ENCODE assay signal across 16 mouse cellular contexts in genomic region chr3:139796685-139797084, GRCm38 (mm10).
DNase-seq lines count a peak whose midpoint lies in the region; ATAC-seq and TF ChIP-seq lines count a peak whose summit lies in the region.
"Had no signal": no experiment of that assay in that cellular context is flagged by ENCODE, and none has a peak within 500 bp of the region (broad histone marks: within the 10 kb centered on the region; RNA-seq: fewer than 3 reads in every experiment).

No protein-coding gene starts in this region.

- peak; percentile 67 for DNase-seq in forebrain, embryonic 14.5 days (ENCODE audit: low spot score)
- no peak for DNase-seq in forebrain, postnatal 0 days
- no peak for DNase-seq in forebrain, embryonic 11.5 days (ENCODE audit: low spot score)
- DNase-seq in brain, embryonic 14.5 days (ENCODE audit: low read depth), result peak; percentile 82
- DNase-seq: adrenal gland, adult 2 months; adrenal gland, postnatal 10 days; adrenal gland, postnatal 25 days; cerebellum, adult 11-12 months; cerebellum, adult 2 months; cerebellum, adult 9-10 months; cerebellum, postnatal 10 days; cerebellum, postnatal 25 days had no signal

- 0 out of 2 replicates have a peak, but pooled peaks cover 4% of the 10 kb centered on the region for H3K4me1 ChIP-seq in forebrain, embryonic 14.5 days (ENCODE audit: control insufficient read depth, insufficient read depth, low read length)
- no peaks in the 10 kb centered on the region for H3K4me1 ChIP-seq in forebrain, postnatal 0 days (ENCODE audit: insufficient read depth)
- no peaks in the 10 kb centered on the region; the same call in 1 of the 2 replicates for H3K4me1 ChIP-seq in forebrain, embryonic 16.5 days (replicated peaks; ENCODE audit: control insufficient read depth, insufficient read depth, low read length)
- no peaks in the 10 kb centered on the region for H3K4me1 ChIP-seq in forebrain, embryonic 11.5 days (replicated peaks; ENCODE audit: control insufficient read depth, insufficient read depth, low read length)
- H3K4me1 ChIP-seq in neural tube, embryonic 15.5 days, result no peaks in the 10 kb centered on the region
- H3K4me1 ChIP-seq: embryonic facial prominence, embryonic 10.5 days; embryonic facial prominence, embryonic 12.5 days had no signal

- H3K4me2 ChIP-seq in forebrain, embryonic 14.5 days (ENCODE audit: low read length), result no peak overlapping the region
- H3K4me2 ChIP-seq in forebrain, postnatal 0 days (ENCODE audit: low read depth), result no peak overlapping the region
- no peak overlapping the region for H3K4me2 ChIP-seq in forebrain, embryonic 16.5 days (ENCODE audit: low read length)
- H3K4me2 ChIP-seq in forebrain, embryonic 11.5 days (ENCODE audit: low read depth, low read length, severe bottlenecking), result no peak overlapping the region
- no peak overlapping the region for H3K4me2 ChIP-seq in neural tube, embryonic 15.5 days
- H3K4me2 ChIP-seq: embryonic facial prominence, embryonic 12.5 days had no signal

- H3K36me3 ChIP-seq in forebrain, embryonic 14.5 days (ENCODE audit: control insufficient read depth, insufficient read depth, low read length), result no peaks in the 10 kb centered on the region
- H3K36me3 ChIP-seq in forebrain, postnatal 0 days (ENCODE audit: insufficient read depth), result no peaks in the 10 kb centered on the region
- no peaks in the 10 kb centered on the region for H3K36me3 ChIP-seq in forebrain, embryonic 16.5 days (ENCODE audit: control insufficient read depth, insufficient read depth)
- H3K36me3 ChIP-seq in forebrain, embryonic 11.5 days (ENCODE audit: control insufficient read depth, insufficient read depth, low read length), result no peaks in the 10 kb centered on the region
- H3K36me3 ChIP-seq in neural tube, embryonic 15.5 days, result no peaks in the 10 kb centered on the region
- H3K36me3 ChIP-seq: embryonic facial prominence, embryonic 10.5 days; embryonic facial prominence, embryonic 12.5 days had no signal

- peak; percentile 65 for ATAC-seq in forebrain, embryonic 14.5 days
- no peak for ATAC-seq in forebrain, postnatal 0 days
- peak; percentile 86 for ATAC-seq in forebrain, embryonic 16.5 days
- ATAC-seq in forebrain, embryonic 11.5 days (replicated peaks; ENCODE audit: low FRiP score), result no peak
- ATAC-seq in neural tube, embryonic 15.5 days (ENCODE audit: low FRiP score), result no peak

- H3K27ac ChIP-seq in forebrain, embryonic 14.5 days (ENCODE audit: low read depth, low read length), result no peak overlapping the region
- no peak overlapping the region for H3K27ac ChIP-seq in forebrain, postnatal 0 days (ENCODE audit: low read depth, low read length)
- H3K27ac ChIP-seq in forebrain, embryonic 16.5 days (ENCODE audit: low read length), result no peak overlapping the region
- no peak overlapping the region for H3K27ac ChIP-seq in forebrain, embryonic 11.5 days (ENCODE audit: low read depth, low read length)
- H3K27ac ChIP-seq in neural tube, embryonic 15.5 days (replicated peaks), result no peak overlapping the region
- H3K27ac ChIP-seq: embryonic facial prominence, embryonic 10.5 days; embryonic facial prominence, embryonic 12.5 days had no signal

- no peak overlapping the region for H3K9ac ChIP-seq in forebrain, embryonic 14.5 days (ENCODE audit: low read length)
- no peak overlapping the region for H3K9ac ChIP-seq in forebrain, postnatal 0 days
- no peak overlapping the region for H3K9ac ChIP-seq in forebrain, embryonic 16.5 days (replicated peaks; ENCODE audit: low read depth, low read length)
- H3K9ac ChIP-seq in forebrain, embryonic 11.5 days (ENCODE audit: low read length), result no peak overlapping the region
- no peak overlapping the region for H3K9ac ChIP-seq in neural tube, embryonic 15.5 days (replicated peaks)
- H3K9ac ChIP-seq: embryonic facial prominence, embryonic 12.5 days had no signal

- no peaks in the 10 kb centered on the region for H3K27me3 ChIP-seq in forebrain, embryonic 14.5 days (replicated peaks; ENCODE audit: control insufficient read depth, insufficient read depth, low read length)
- H3K27me3 ChIP-seq in forebrain, postnatal 0 days (ENCODE audit: insufficient read depth, low read length), result no peaks in the 10 kb centered on the region
- H3K27me3 ChIP-seq in forebrain, embryonic 16.5 days (replicated peaks; ENCODE audit: control insufficient read depth, insufficient read depth, low read length), result no peaks in the 10 kb centered on the region
- no peaks in the 10 kb centered on the region for H3K27me3 ChIP-seq in forebrain, embryonic 11.5 days (ENCODE audit: control insufficient read depth, insufficient read depth, low read length)
- H3K27me3 ChIP-seq in neural tube, embryonic 15.5 days (replicated peaks), result no peaks in the 10 kb centered on the region
- H3K27me3 ChIP-seq: embryonic facial prominence, embryonic 12.5 days had no signal

- no peaks in the 10 kb centered on the region for H3K9me3 ChIP-seq in forebrain, embryonic 14.5 days (replicated peaks; ENCODE audit: control insufficient read depth, low read length)
- H3K9me3 ChIP-seq in forebrain, postnatal 0 days (ENCODE audit: low read length), result no peaks in the 10 kb centered on the region
- H3K9me3 ChIP-seq in forebrain, embryonic 16.5 days (ENCODE audit: control insufficient read depth, low read length), result no peaks in the 10 kb centered on the region
- no peaks in the 10 kb centered on the region for H3K9me3 ChIP-seq in forebrain, embryonic 11.5 days (ENCODE audit: control insufficient read depth, low read length)
- H3K9me3 ChIP-seq in neural tube, embryonic 15.5 days (replicated peaks), result no peaks in the 10 kb centered on the region
- H3K9me3 ChIP-seq: embryonic facial prominence, embryonic 10.5 days; embryonic facial prominence, embryonic 12.5 days had no signal

- H3K4me3 ChIP-seq in forebrain, embryonic 14.5 days (ENCODE audit: low read depth, low read length), result no peak overlapping the region
- no peak overlapping the region for H3K4me3 ChIP-seq in forebrain, postnatal 0 days (ENCODE audit: low read depth, low read length)
- H3K4me3 ChIP-seq in forebrain, embryonic 16.5 days (replicated peaks; ENCODE audit: low read length), result no peak overlapping the region
- no peak overlapping the region for H3K4me3 ChIP-seq in forebrain, embryonic 11.5 days (ENCODE audit: low read depth, low read length)
- H3K4me3 ChIP-seq in neural tube, embryonic 15.5 days (replicated peaks), result no peak overlapping the region
- H3K4me3 ChIP-seq: embryonic facial prominence, embryonic 10.5 days; embryonic facial prominence, embryonic 12.5 days had no signal

- no peak for TF ChIP-seq POLR2A in brain, embryonic 14.5 days (IDR thresholded peaks at IDR 0.05; ENCODE audit: borderline replicate concordance, extremely low read depth, insufficient read depth, insufficient read length, poor library complexity, severe bottlenecking)

- 16% methylated on average over 1 of the region's 1 CpGs for WGBS in forebrain, embryonic 14.5 days
- 32% methylated on average over 1 of the region's 1 CpGs for WGBS in forebrain, postnatal 0 days
- 21% methylated on average over 1 of the region's 1 CpGs for WGBS in forebrain, embryonic 16.5 days
- 78% methylated on average over 1 of the region's 1 CpGs for WGBS in forebrain, embryonic 11.5 days
- 22% methylated on average over 1 of the region's 1 CpGs for WGBS in neural tube, embryonic 15.5 days

- TF ChIP-seq CTCF in forebrain, postnatal 0 days (IDR thresholded peaks at IDR 0.05; ENCODE audit: low read depth), result no peak
- TF ChIP-seq CTCF in brain, embryonic 14.5 days (IDR thresholded peaks at IDR 0.05; ENCODE audit: borderline replicate concordance, extremely low read depth, insufficient read depth, insufficient read length), result no peak

Comparison
In these comparisons a context has a peak if more than half of its experiments do, and no peak if none do; other contexts are left out.
1. ATAC-seq: peak in forebrain, embryonic 14.5 days (single experiment) and forebrain, embryonic 16.5 days (single experiment); none in forebrain, postnatal 0 days (single experiment), forebrain, embryonic 11.5 days (single experiment) and neural tube, embryonic 15.5 days (single experiment).
2. DNase-seq: peak in forebrain, embryonic 14.5 days (single experiment) and brain, embryonic 14.5 days (single experiment); none in forebrain, postnatal 0 days (single experiment) and forebrain, embryonic 11.5 days (single experiment).